Mouse (Mus musculus) lung, adult 2 months (tissue): ENCODE measurements around the gene Zfp398.

Experiments used
- CTCF ChIP-seq: fragments of 200-500 bp; IDR thresholded peaks from 2 replicates; pipeline ENCODE4 v1.5.1; 2011; ENCODE audit warnings: mild to moderate bottlenecking, low read length, control low read depth; ENCODE audit not compliant: insufficient read depth
- POLR2A ChIP-seq: fragments of 200-500 bp; IDR thresholded peaks from 2 replicates; pipeline ENCODE4 v1.6.1; 2011; ENCODE audit warnings: low read depth, mild to moderate bottlenecking, control low read depth, low read length, borderline replicate concordance; ENCODE audit errors: extremely low read depth

- no peak for TF ChIP-seq CTCF
- TF ChIP-seq POLR2A, result no peak
Observed at GRCm38 (mm10) chr6:47917051-47917450, 81.6 kb downstream of the Zfp398 start.
